Mouse (Mus musculus): ENCODE measurements around the gene Aunip. TPM values are rescaled to one million over a fixed set of nuclear protein-coding genes. Genes with fewer than 3 reads are reported as not detected.

Gene Aunip
- polyA plus RNA-seq, 1 experiment from 2014 or later: 13.7 TPM

- peak within 1 kb of the TSS; percentile 79 for H3K27ac ChIP-seq (ENCODE audit: low read length)
- H3K9me3 ChIP-seq (replicated peaks; ENCODE audit: control insufficient read depth, low read length): no peaks in the 10 kb centered on the region
- H3K36me3 ChIP-seq (ENCODE audit: control insufficient read depth, insufficient read depth): peaks cover under 1% of the 10 kb centered on the region; the same call in 1 of the 2 replicates
- peak within 1 kb of the TSS; percentile 99 for H3K4me2 ChIP-seq (ENCODE audit: low read depth, low read length)
- ATAC-seq (ENCODE audit: low read depth): peak; percentile 98
- no peaks in the 10 kb centered on the region for H3K27me3 ChIP-seq (ENCODE audit: control insufficient read depth, insufficient read depth, low read depth, low read length)
- peak within 1 kb of the TSS; percentile 89 for H3K9ac ChIP-seq (ENCODE audit: low read depth, low read length)
- H3K4me3 ChIP-seq (ENCODE audit: low read depth, low read length): peak within 1 kb of the TSS; percentile 96
- WGBS (ENCODE audit: insufficient replicate concordance): under 1% methylated on average over 69 of the region's 71 CpGs
- peaks cover 28% of the 10 kb centered on the region for H3K4me1 ChIP-seq (ENCODE audit: control insufficient read depth, low read depth, low read length)
Observed at GRCm38 (mm10) chr4:134534932-134535786, 24.4 kb downstream of the Aunip start, which contains the start of gene Mtfr1l. Gene Mtfr1l (minus strand): TSS chr4:134535387.

- ATAC-seq (ENCODE audit: low read depth): no peak
- no peaks in the 10 kb centered on the region for H3K36me3 ChIP-seq (ENCODE audit: control insufficient read depth, insufficient read depth)
- 12% methylated on average over 8 of the region's 8 CpGs for WGBS (ENCODE audit: insufficient replicate concordance)
- H3K27ac ChIP-seq (ENCODE audit: low read length): no peak overlapping the region
- no peaks in the 10 kb centered on the region for H3K27me3 ChIP-seq (ENCODE audit: control insufficient read depth, insufficient read depth, low read depth, low read length)
- H3K4me3 ChIP-seq (ENCODE audit: low read depth, low read length): peak overlapping the region; percentile 96
- H3K4me1 ChIP-seq (ENCODE audit: control insufficient read depth, low read depth, low read length): peaks cover 28% of the 10 kb centered on the region
- peak overlapping the region; percentile 63 for H3K9ac ChIP-seq (ENCODE audit: low read depth, low read length)
- peak overlapping the region; percentile 99 for H3K4me2 ChIP-seq (ENCODE audit: low read depth, low read length)
- no peaks in the 10 kb centered on the region for H3K9me3 ChIP-seq (replicated peaks; ENCODE audit: control insufficient read depth, low read length)
Observed at GRCm38 (mm10) chr4:134535787-134536151, 25.0 kb downstream of the Aunip start.

- H3K9me3 ChIP-seq (replicated peaks; ENCODE audit: control insufficient read depth, low read length): no peaks in the 10 kb centered on the region
- H3K27ac ChIP-seq (ENCODE audit: low read length): no peak overlapping the region
- H3K9ac ChIP-seq (ENCODE audit: low read depth, low read length): no peak overlapping the region
- no peaks in the 10 kb centered on the region for H3K27me3 ChIP-seq (ENCODE audit: control insufficient read depth, insufficient read depth, low read depth, low read length)
- H3K4me1 ChIP-seq (ENCODE audit: control insufficient read depth, low read depth, low read length): peaks cover 9% of the 10 kb centered on the region
- no peak overlapping the region for H3K4me3 ChIP-seq (ENCODE audit: low read depth, low read length)
- H3K36me3 ChIP-seq (ENCODE audit: control insufficient read depth, insufficient read depth): no peaks in the 10 kb centered on the region
- ATAC-seq (ENCODE audit: low read depth): no peak
- WGBS (ENCODE audit: insufficient replicate concordance): 78% methylated on average over 10 of the region's 10 CpGs
- no peak overlapping the region for H3K4me2 ChIP-seq (ENCODE audit: low read depth, low read length)
Observed at GRCm38 (mm10) chr4:134538997-134539580, 28.3 kb downstream of the Aunip start.

GRCm38 (mm10) chr4:134542726-134543125 lies 31.9 kb downstream of the Aunip start:
- no peak for ATAC-seq (ENCODE audit: low read depth)
- no peaks in the 10 kb centered on the region; the same call in 1 of the 2 replicates for H3K36me3 ChIP-seq (ENCODE audit: control insufficient read depth, insufficient read depth)
- H3K4me3 ChIP-seq (ENCODE audit: low read depth, low read length): no peak overlapping the region
- H3K9ac ChIP-seq (ENCODE audit: low read depth, low read length): no peak overlapping the region
- H3K27ac ChIP-seq (ENCODE audit: low read length): no peak overlapping the region
- no peak overlapping the region for H3K4me2 ChIP-seq (ENCODE audit: low read depth, low read length)
- H3K4me1 ChIP-seq (ENCODE audit: control insufficient read depth, low read depth, low read length): peaks cover 8% of the 10 kb centered on the region
- 73% methylated on average over 9 of the region's 9 CpGs for WGBS (ENCODE audit: insufficient replicate concordance)
- H3K9me3 ChIP-seq (replicated peaks; ENCODE audit: control insufficient read depth, low read length): no peaks in the 10 kb centered on the region
- H3K27me3 ChIP-seq (ENCODE audit: control insufficient read depth, insufficient read depth, low read depth, low read length): no peaks in the 10 kb centered on the region

GRCm38 (mm10) chr4:134543261-134543660 lies 32.5 kb downstream of the Aunip start:
- H3K27ac ChIP-seq (ENCODE audit: low read length): no peak overlapping the region
- H3K9me3 ChIP-seq (replicated peaks; ENCODE audit: control insufficient read depth, low read length): no peaks in the 10 kb centered on the region
- H3K27me3 ChIP-seq (ENCODE audit: control insufficient read depth, insufficient read depth, low read depth, low read length): no peaks in the 10 kb centered on the region
- WGBS (ENCODE audit: insufficient replicate concordance): 0% methylated on average over 5 of the region's 5 CpGs
- no peak overlapping the region for H3K9ac ChIP-seq (ENCODE audit: low read depth, low read length)
- no peak overlapping the region for H3K4me2 ChIP-seq (ENCODE audit: low read depth, low read length)
- no peak overlapping the region for H3K4me3 ChIP-seq (ENCODE audit: low read depth, low read length)
- peaks cover 13% of the 10 kb centered on the region for H3K4me1 ChIP-seq (ENCODE audit: control insufficient read depth, low read depth, low read length)
- ATAC-seq (ENCODE audit: low read depth): peak; percentile 56
- H3K36me3 ChIP-seq (ENCODE audit: control insufficient read depth, insufficient read depth): no peaks in the 10 kb centered on the region; the same call in 1 of the 2 replicates

GRCm38 (mm10) chr4:134546814-134547705 lies 36.3 kb downstream of the Aunip start:
- ATAC-seq (ENCODE audit: low read depth): no peak
- 66% methylated on average over 9 of the region's 9 CpGs for WGBS (ENCODE audit: insufficient replicate concordance)
- H3K27me3 ChIP-seq (ENCODE audit: control insufficient read depth, insufficient read depth, low read depth, low read length): no peaks in the 10 kb centered on the region
- H3K4me2 ChIP-seq (ENCODE audit: low read depth, low read length): 0 out of 2 replicates have a peak overlapping the region, but pooled peaks have one; percentile 6
- H3K9me3 ChIP-seq (replicated peaks; ENCODE audit: control insufficient read depth, low read length): peaks cover 5% of the 10 kb centered on the region
- 0 out of 2 replicates have a peak overlapping the region, but pooled peaks have one; percentile 5 for H3K9ac ChIP-seq (ENCODE audit: low read depth, low read length)
- peaks cover 5% of the 10 kb centered on the region for H3K36me3 ChIP-seq (ENCODE audit: control insufficient read depth, insufficient read depth)
- H3K27ac ChIP-seq (ENCODE audit: low read length): peak overlapping the region; percentile 31; the same call in 1 of the 2 replicates
- H3K4me1 ChIP-seq (ENCODE audit: control insufficient read depth, low read depth, low read length): peaks cover 20% of the 10 kb centered on the region
- H3K4me3 ChIP-seq (ENCODE audit: low read depth, low read length): no peak overlapping the region

GRCm38 (mm10) chr4:134548169-134548938 lies 37.6 kb downstream of the Aunip start:
- peaks cover 5% of the 10 kb centered on the region for H3K36me3 ChIP-seq (ENCODE audit: control insufficient read depth, insufficient read depth)
- no peak overlapping the region for H3K27ac ChIP-seq (ENCODE audit: low read length)
- no peak overlapping the region for H3K4me3 ChIP-seq (ENCODE audit: low read depth, low read length)
- H3K9ac ChIP-seq (ENCODE audit: low read depth, low read length): no peak overlapping the region
- ATAC-seq (ENCODE audit: low read depth): no peak
- 41% methylated on average over 18 of the region's 18 CpGs for WGBS (ENCODE audit: insufficient replicate concordance)
- H3K9me3 ChIP-seq (replicated peaks; ENCODE audit: control insufficient read depth, low read length): peaks cover 5% of the 10 kb centered on the region
- no peaks in the 10 kb centered on the region for H3K27me3 ChIP-seq (ENCODE audit: control insufficient read depth, insufficient read depth, low read depth, low read length)
- peaks cover 24% of the 10 kb centered on the region for H3K4me1 ChIP-seq (ENCODE audit: control insufficient read depth, low read depth, low read length)
- no peak overlapping the region for H3K4me2 ChIP-seq (ENCODE audit: low read depth, low read length)

- WGBS (ENCODE audit: insufficient replicate concordance): 88% methylated on average over 8 of the region's 8 CpGs
- ATAC-seq (ENCODE audit: low read depth): no peak
- Histone ChIP-seq H3K4me1 (ENCODE audit: control insufficient read depth, low read depth, low read length) (peaks cover 24% of the 10 kb centered on the region), H3K4me2 (ENCODE audit: low read depth, low read length) (no peak overlapping the region), H3K36me3 (ENCODE audit: control insufficient read depth, insufficient read depth) (peaks cover 5% of the 10 kb centered on the region), H3K9me3 (replicated peaks; ENCODE audit: control insufficient read depth, low read length) (peaks cover 5% of the 10 kb centered on the region), H3K27me3 (ENCODE audit: control insufficient read depth, insufficient read depth, low read depth, low read length) (no peaks in the 10 kb centered on the region), H3K9ac (ENCODE audit: low read depth, low read length) (no peak overlapping the region), H3K27ac (ENCODE audit: low read length) (no peak overlapping the region), H3K4me3 (ENCODE audit: low read depth, low read length) (no peak overlapping the region)
Observed at GRCm38 (mm10) chr4:134549899-134550298, 39.1 kb downstream of the Aunip start.
